Mouse (Mus musculus) frontal cortex, postnatal 36 days (tissue): ENCODE results near the gene Psen1.

Experiments used
- DNase-seq, 2 experiments: peaks; one replicate each; pipeline ENCODE4 v3.0.0; 2022; ENCODE audit warnings: low spot score in 2 of 2

The Psen1 gene

GRCm38 (mm10) chr12:83726510-83727308 lies 38.8 kb downstream of the Psen1 start:
- DNase-seq = no peak

- no peak for DNase-seq
Measured at GRCm38 (mm10) chr12:83732225-83732624, 44.3 kb downstream of the Psen1 start.

- DNase-seq = no peak
Measured at GRCm38 (mm10) chr12:83734047-83734446, 46.1 kb downstream of the Psen1 start.

- no peak for DNase-seq
Measured at GRCm38 (mm10) chr12:83736236-83736635, 48.3 kb downstream of the Psen1 start.

GRCm38 (mm10) chr12:83738651-83739050 lies 50.7 kb downstream of the Psen1 start:
- no peak for DNase-seq

- DNase-seq = no peak
Measured at GRCm38 (mm10) chr12:83741722-83742121, 53.8 kb downstream of the Psen1 start.

- no peak for DNase-seq
Measured at GRCm38 (mm10) chr12:83742834-83743233, 54.9 kb downstream of the Psen1 start.

GRCm38 (mm10) chr12:83743712-83744111 lies 55.8 kb downstream of the Psen1 start:
- no peak for DNase-seq

- DNase-seq = no peak
Measured at GRCm38 (mm10) chr12:83749186-83749585, 61.2 kb downstream of the Psen1 start.

GRCm38 (mm10) chr12:83752495-83752894 lies 64.5 kb downstream of the Psen1 start:
- DNase-seq = no peak

- no peak for DNase-seq
Measured at GRCm38 (mm10) chr12:83758735-83759134, 70.8 kb downstream of the Psen1 start.

GRCm38 (mm10) chr12:83760201-83760600 lies 72.2 kb downstream of the Psen1 start:
- DNase-seq = no peak

GRCm38 (mm10) chr12:83762706-83763105 lies 74.8 kb downstream of the Psen1 start:
- no peak for DNase-seq

- DNase-seq = no peak
Measured at GRCm38 (mm10) chr12:83763311-83764043, 75.5 kb downstream of the Psen1 start, which contains the start of gene Papln. Papln (plus strand) TSS chr12:83763634.

- no peak for DNase-seq
Measured at GRCm38 (mm10) chr12:83764044-83764365, 76.1 kb downstream of the Psen1 start.

- no peak for DNase-seq
Measured at GRCm38 (mm10) chr12:83764519-83764918, 76.6 kb downstream of the Psen1 start.

GRCm38 (mm10) chr12:83765965-83766603 lies 78.1 kb downstream of the Psen1 start:
- DNase-seq = no peak

- DNase-seq = no peak
Measured at GRCm38 (mm10) chr12:83767833-83768232, 79.9 kb downstream of the Psen1 start.

GRCm38 (mm10) chr12:83768235-83768899 lies 80.4 kb downstream of the Psen1 start:
- DNase-seq = no peak

GRCm38 (mm10) chr12:83770418-83771256 lies 82.7 kb downstream of the Psen1 start:
- no peak for DNase-seq

GRCm38 (mm10) chr12:83775621-83776020 lies 87.7 kb downstream of the Psen1 start:
- no peak for DNase-seq
